Mouse (Mus musculus) retina, adult 2 months (tissue): ENCODE measurements around the gene Lyg2.

Experiments used
- DNase-seq: peaks from one replicate; pipeline ENCODE4 v3.0.0-alpha.2; 2012; ENCODE audit warnings: low read depth, low spot score

Gene Lyg2

GRCm38 (mm10) chr1:37916393-37916792 is at the start of gene Lyg2:
Gene Lyg2, minus strand, starts transcription at chr1:37916493.
- no peak for DNase-seq

GRCm38 (mm10) chr1:37965571-37965970 is 49.3 kb upstream of the Lyg2 start:
- DNase-seq = no peak

DNA sequence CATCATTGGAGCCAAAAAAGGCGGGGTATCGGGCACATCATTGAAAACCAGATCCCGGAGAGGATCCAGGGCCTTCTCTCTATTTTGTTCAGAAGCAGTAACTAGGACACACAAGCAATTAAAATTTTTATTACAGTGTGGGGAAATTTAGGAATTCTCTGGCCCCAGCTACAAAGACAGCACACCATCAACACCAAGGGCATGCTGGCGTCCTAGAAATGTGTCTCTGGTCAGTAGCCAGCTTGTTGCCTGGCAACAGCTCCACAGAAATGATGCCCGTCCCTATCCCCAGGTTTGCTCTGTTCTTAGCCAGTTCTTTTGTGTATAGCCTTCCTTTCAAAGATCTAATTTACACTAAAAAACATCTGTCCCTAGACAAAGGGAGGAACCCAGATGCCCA is 43.2 kb upstream of the Lyg2 start:
- DNase-seq = no peak

- DNase-seq = no peak
Measured at GRCm38 (mm10) chr1:37958516-37958915, 42.2 kb upstream of the Lyg2 start.

- DNase-seq = no peak
Measured at GRCm38 (mm10) chr1:37957659-37958058, 41.4 kb upstream of the Lyg2 start, which contains the start of gene Lyg1. Gene Lyg1, minus strand, starts transcription at chr1:37957759.

- DNase-seq = no peak
Measured at GRCm38 (mm10) chr1:37956690-37957431, 40.6 kb upstream of the Lyg2 start.

DNA sequence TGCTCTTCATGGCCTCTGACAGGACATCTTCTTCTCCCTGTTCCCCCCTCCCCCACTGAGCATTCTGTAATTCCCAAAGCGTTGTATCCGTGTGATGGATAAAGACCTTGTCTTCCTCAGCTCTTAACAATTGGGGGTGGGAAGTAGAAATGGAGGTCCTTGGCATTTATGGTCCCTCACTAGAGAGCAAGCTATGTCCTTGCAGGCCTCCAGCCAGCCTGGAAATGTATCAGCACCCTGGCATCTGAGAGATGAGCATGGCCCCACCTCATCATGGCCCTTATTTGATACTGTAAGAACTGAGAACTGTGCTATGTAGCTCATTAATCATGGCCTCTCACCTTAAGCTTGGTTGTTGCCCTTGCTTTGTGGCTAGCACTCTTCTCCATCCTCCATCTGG is 39.0 kb upstream of the Lyg2 start:
- DNase-seq = no peak

GRCm38 (mm10) chr1:37954786-37955185 is 38.5 kb upstream of the Lyg2 start:
- DNase-seq = no peak

DNA sequence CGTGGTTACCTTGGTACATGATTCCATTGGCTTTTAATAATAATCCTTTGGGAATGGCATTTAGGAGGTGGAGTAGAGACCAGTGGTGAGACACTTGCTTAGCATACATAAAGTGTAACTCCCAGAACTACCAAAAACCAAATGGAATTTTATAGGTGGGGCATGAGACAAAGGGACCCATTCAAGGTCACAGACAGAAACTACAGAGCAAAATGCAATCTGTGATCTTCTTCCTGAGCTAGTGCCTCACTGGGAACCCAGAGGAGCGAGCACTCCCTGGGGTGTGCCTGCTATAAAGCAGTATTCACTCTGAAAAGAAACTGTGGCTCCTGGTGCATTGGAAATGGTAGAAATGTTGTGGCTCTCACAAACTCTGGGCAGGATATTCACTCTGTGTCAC is 32.6 kb upstream of the Lyg2 start:
- DNase-seq = no peak

DNA sequence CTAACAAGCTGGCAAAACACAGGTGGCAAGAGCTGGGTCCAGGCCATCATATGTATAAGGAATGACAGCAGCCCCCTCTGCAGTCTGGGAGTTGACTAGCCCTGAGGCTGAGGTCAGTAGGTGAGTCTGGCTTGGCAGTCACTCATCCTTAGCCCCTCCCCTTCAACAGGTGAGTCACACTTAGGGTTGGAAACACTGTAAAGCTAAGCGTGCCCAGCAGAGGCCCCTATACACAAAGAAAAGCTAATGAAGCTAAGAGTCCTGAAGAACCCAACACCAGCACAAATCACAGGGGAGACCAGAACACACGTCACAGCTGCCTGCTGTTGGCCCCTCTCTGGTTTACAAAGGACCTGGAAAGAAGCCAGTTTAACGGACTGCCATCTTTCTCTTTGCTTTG is 15.5 kb upstream of the Lyg2 start:
- DNase-seq = no peak

- no peak for DNase-seq
Measured at GRCm38 (mm10) chr1:37925971-37926370, 9.7 kb upstream of the Lyg2 start.

GRCm38 (mm10) chr1:37922536-37922935 is 6.2 kb upstream of the Lyg2 start:
- no peak for DNase-seq

- DNase-seq = no peak
Measured at GRCm38 (mm10) chr1:37918096-37918495, 1.8 kb upstream of the Lyg2 start.

DNA sequence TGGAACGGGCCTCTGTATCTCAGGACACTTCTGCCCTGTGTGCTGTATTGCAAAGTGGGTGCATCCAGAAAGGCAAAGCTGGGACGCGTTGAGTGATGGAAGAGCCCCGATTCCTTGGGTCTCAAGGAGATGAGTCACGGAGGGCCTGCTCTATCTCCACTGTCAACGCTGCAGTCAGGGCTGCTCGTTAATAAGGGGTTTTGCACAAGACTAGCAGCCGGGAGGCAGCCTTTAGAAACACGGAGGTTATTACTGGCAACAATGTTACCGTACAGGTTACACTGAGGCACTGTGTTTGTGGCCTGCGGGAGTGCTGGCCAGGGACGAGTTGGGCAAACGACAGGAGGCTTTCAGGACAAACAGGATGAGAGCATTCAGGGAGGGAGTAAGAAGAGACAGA is 1.4 kb upstream of the Lyg2 start:
- DNase-seq = no peak

GRCm38 (mm10) chr1:37912751-37913150 is 3.5 kb downstream of the Lyg2 start:
- DNase-seq = no peak

DNA sequence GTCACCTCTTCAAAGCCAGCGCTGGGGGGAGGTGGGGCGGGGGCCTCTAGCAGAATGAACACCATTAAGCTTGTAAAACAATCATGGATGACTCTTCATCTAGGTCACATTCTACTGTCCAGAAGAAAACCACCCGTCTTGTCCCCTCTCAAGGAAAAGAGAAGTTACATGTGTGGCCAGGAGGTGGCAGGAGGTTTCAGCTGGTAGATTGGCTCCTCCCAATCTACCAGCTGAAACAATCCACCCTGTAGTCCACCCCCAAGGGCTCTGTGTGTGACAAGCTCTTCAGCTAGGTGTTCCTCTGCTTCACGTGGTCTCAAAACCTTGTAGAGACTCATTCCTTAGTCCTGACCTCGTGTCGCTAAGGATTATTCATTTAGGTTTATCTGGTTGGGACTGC is 13.1 kb downstream of the Lyg2 start:
- no peak for DNase-seq

- DNase-seq = no peak
Measured at GRCm38 (mm10) chr1:37900288-37900687, 16.0 kb downstream of the Lyg2 start.

GRCm38 (mm10) chr1:37899816-37900215 is 16.5 kb downstream of the Lyg2 start:
- DNase-seq = no peak

DNA sequence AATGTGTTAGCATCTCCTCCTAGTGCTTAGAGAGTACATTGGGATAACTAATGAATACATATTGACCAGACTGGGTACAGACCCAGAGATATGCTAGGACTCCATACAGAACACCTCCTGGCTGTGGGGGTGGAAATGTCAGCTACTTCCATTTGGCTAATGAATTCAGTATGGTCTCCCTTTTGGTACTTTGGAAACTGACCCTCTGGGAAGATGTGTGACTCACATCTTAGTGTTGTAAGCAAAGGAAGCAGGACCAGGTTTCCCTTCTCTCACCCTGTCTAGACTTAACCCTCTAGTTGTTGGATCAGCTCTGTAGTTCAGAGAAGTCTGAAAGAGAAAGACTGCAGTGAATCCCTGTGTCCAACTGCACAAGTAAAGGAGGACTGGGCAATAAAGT is 21.7 kb downstream of the Lyg2 start:
- DNase-seq = no peak

DNA sequence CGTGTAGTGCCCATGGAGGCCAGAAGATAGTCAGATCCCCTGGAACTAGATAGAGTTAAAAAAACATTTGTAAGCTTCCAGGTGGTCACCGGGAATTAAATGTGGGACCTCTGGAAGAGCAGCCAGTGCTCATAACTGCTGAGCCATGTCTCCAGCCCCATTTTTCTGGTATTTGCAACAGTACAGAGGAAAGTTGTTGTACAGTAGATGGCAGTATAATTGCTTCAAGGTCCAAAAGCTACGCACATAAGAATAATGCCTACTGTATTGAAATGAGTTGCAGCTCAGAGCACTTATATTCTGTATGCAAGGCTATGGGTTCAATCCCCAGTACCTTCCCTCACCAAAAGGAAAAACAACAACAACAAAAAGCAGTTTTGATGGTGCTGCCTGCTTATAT is 24.9 kb downstream of the Lyg2 start:
- no peak for DNase-seq

DNA sequence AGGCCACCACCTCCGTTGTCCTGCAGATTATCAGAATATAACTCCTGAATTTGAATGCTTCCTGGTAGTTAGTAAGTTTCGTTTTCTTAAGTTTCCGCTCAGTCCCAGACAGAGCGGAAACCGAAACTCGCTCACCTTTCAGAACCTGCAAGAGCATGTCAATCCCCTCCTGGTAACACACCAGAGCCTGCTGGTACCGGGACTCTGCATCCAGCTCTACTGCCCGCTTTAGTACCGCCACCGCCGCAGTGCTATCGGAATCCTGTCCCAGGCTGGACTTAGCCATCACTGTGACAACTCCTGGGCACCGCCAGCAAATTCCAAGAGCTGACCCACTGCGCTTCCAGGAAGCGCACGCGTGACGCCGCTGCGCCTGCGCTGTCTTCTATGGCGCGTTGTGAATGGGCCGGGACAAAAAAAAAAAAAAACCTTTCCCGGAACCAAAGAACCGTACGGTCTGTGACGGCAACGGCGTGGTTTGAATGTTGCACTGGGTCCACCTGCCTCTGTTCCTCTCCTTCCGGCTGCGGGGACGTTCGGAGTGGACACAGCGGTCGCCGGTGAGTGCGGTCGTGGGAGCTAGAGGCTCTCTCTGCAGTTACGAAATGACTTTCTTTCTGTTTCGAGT is 26.2 kb downstream of the Lyg2 start, which contains the start of the genes Mitd1 and Mrpl30:
Mitd1 (minus strand) TSS at position 387 of the 628 bp plus-strand sequence.
Mrpl30 (plus strand) TSS at position 453 of the 628 bp plus-strand sequence.
- peak; percentile 87 for DNase-seq

DNA sequence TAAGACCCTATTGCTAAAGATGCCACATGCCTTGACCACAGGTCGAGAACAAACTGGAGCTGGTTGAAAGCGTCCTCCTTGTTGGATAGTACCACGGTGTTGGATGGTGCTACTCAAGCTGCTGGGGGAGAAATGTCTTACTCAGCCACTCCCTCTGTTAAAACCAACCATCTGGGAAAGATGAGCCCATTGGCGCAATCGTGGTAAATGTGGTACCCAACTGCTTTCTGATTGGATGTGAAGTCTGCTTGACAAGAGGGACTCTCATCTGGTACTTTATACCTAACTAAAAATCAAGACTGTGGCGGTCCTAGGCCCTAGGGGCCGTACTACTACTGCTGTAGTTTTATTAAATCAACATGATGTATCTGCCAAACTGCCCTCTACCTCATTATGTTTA is 27.1 kb downstream of the Lyg2 start:
- no peak for DNase-seq

DNA sequence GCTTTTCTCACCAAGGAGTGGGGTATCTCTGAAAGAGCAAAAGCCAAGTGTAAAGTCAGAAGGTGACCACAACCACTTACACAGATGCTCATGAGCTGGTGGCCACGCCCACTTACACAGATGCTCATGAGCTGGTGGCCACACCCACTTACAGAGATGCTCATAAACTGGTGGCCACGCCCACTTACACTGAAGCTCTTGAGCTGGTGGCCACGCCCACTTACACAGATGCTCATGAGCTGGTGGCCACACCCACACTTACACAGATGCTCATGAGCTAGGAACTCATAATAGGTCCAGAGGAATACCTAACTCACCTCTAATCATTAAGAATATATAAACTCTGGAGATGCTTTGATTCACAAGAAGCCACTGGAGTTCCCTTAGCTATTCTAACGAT is 31.8 kb downstream of the Lyg2 start:
- DNase-seq = no peak
